Mouse (Mus musculus): ENCODE measurements around the gene Myzap.
"Not testable (repeated sequence)": the region's sequence is repeated elsewhere in the genome, so short reads cannot be mapped to it uniquely, and the experiment has no call there.

Gene Myzap

GRCm38 (mm10) chr9:71591938-71592548, at the start of gene Myzap:
TSS of gene Myzap (minus strand) at chr9:71592360.
- DNase-seq (ENCODE audit: low spot score) = peak; percentile 96

GRCm38 (mm10) chr9:71640361-71640927, 48.3 kb upstream of the Myzap start:
- no peak for DNase-seq (ENCODE audit: low spot score)

- DNase-seq (ENCODE audit: low spot score) = no peak
Measured at GRCm38 (mm10) chr9:71638198-71638597, 46.0 kb upstream of the Myzap start.

DNA sequence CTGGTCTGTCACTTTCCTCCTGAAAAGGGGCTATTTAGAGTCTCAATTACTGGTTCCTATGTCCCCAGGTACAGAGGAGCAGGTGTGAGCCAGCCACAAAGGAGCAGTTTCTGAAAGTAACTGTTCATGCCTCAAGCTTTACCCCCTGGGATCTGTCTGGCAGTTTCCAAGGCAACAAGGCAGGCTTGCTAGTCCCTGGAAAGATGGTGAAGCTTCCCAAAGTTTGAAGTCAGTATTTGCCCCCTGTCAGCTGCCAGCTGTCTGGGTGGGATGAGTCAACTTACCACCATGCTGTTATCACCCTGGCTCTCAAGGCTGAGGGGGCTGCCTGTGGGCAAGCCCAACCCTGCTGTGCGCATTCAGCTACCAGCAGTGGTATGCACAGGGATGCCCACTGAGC, 44.7 kb upstream of the Myzap start:
- no peak for DNase-seq (ENCODE audit: low spot score)

GRCm38 (mm10) chr9:71635627-71636026, 43.5 kb upstream of the Myzap start:
- DNase-seq (ENCODE audit: low spot score) = no peak

DNA sequence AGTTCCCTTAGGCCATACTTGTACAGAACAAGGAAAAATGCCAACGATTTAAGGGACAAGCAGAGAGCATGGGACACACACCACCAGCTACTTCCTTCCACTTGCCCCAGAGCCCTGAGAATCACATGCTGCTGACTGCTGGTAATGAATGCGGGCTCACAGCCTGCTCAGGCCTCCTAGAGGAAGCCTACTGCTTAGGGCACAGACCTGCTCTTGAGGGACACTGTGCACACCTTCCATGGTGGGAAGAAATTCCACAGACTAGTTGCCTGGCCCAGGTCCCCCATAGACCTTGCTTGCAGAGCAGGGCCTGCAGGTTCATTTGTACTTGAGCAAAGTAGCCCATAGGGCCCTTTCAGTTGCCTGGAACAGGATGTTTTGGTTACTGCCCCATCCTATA, 42.8 kb upstream of the Myzap start:
- DNase-seq (ENCODE audit: low spot score) = no peak

DNA sequence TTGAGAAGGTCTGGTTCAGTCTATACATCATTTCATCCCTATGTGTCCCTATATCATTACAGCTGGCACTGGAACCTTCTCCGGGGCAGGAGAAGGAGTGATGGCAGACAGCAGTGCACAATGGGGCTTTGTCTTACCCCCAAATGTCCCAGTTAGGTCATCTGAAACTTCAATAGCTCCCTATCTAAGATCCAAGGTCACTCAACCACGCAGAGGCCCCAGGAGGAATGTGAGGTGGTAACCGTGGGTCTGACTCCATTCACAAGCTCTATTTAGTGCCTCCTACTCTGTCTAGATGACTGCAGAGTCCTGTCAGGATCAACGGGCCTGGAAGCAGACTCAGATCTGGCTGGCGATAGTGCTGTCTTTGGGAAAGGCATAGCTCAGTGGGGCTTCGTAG, 36.8 kb upstream of the Myzap start:
- DNase-seq (ENCODE audit: low spot score) = no peak

DNA sequence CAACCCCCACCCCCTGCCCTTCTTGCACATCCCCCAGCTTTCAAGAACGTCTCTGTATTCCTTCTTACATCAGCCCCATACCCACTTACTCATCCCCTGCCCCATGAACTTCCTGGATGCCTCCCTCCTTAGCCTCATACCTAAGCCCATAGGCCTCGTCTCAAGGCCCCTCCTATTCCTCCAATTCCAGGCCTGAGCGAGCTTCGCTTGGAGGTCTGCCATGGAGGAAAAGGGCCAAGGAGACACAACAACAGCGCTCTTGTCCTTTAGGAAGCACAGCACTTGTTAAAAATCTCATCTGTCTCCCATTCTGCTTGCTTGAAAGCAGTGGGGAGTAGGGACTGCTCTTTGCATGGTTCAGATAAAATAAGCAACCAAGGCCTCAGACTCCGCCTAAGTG, 36.1 kb upstream of the Myzap start:
- DNase-seq (ENCODE audit: low spot score) = no peak

- DNase-seq (ENCODE audit: low spot score) = no peak
Measured at GRCm38 (mm10) chr9:71625961-71626360, 33.8 kb upstream of the Myzap start.

DNA sequence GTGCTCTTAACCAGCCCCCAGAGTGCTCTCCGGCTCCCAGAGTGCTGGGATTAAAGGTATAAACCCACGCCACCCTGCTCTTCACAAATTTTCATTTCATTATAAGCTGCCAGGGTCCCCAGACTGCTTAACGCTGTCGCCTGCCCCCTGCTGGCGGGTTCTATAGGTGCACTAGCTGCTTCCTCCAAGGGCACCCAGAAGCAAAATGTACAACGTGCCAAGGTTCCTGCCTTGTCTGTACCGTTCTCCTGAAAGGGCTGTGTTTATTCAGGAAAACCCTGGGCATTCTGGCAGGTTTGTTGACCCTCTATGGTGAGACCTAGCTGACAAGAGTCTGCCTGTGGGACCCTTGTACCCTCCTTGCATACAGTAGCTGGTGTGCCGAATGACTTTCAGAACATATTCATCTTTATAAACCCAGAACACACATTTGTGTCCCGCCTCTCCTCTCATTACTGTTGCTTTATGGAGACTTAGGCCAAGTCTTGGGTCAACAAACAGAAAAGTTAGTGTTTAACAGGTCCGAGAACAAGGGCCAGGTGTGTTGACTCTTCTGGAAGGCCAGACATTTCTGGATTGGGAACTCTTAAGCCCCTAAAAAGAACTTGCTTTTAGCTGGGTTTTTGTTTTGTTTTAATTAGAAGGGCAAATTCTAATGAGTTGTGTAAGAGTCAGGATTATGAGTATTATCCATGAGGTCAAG, 32.8 kb upstream of the Myzap start:
- DNase-seq (ENCODE audit: low spot score) = peak; percentile 75

DNA sequence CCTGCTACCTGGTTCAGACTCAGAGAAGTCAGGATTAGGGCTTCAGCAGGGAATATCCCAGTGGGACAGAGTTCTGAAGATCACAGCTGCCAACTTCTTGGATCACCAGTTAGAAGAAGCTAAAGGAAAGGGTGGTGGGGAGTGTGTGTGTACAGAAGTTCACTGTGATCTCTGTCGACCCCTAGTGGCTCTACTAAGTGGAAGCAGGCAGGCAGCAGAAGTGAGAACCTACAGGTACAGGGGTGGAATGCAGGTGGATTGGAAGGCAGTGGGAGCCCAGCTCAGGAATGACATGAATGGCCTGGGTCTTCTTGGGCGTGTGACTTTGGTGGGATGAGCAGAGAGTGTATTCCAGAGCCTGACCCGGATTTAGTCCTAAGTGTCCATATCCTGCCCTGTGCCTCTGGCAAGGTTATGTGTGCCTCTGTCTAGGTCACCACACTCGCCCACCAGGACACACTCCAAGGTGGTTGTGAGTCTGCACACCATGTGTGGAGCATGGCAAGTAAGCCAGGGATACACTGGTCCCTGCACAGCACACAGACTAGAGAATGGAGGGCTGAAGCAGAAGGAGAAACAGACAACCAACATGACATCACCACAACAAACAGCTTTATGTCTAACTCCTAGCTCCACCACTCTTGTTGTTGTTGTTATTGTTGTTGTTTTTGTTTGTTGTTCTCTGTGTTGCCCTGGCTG, 31.9 kb upstream of the Myzap start:
- peak; percentile 44 for DNase-seq (ENCODE audit: low spot score)

DNA sequence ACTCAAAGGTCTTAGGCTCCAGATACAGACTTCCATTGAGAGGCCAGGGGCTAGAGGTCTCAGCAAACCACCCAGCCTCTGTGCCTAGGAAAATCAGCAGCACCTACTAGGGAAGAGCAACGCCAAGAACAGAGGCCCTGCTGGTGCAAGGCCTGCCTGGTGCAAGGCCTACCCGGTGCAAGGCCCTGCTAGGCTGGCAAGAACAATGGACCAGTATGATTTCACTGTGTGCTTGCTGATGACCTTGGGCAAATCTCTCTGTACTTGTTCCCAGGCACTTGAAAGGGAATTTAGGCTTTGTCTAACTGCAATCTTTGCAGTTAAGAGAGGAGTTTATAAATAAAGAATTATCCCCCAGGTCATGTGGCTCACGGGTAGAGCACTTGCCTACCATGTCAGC, 30.4 kb upstream of the Myzap start:
- DNase-seq (ENCODE audit: low spot score) = no peak

- DNase-seq (ENCODE audit: low spot score) = no peak
Measured at GRCm38 (mm10) chr9:71621968-71622367, 29.8 kb upstream of the Myzap start.

- not testable (repeated sequence) for DNase-seq (ENCODE audit: low spot score)
Measured at GRCm38 (mm10) chr9:71620116-71620515, 28.0 kb upstream of the Myzap start.

GRCm38 (mm10) chr9:71617363-71617762, 25.2 kb upstream of the Myzap start:
- DNase-seq (ENCODE audit: low spot score) = peak; percentile 58

DNA sequence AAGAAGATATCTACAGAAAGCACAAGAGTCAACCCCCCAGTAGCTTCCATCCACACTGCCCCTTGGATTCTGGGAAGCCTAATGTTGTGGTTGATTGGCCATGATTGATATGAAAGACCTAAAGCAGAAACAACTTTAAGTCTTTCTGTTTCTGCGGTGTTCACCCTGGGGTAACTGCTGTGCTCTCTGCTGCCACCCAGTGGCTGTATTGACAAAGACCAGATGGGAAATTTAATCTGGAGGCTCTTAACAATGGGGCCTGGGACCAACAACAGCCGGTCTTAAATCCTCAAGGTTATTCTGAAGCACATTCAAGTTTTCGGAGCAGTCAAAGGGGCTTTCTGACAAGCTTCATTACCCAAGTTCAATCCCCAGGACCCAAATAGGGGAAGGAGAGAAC, 24.0 kb upstream of the Myzap start:
- DNase-seq (ENCODE audit: low spot score) = peak; percentile 86

DNA sequence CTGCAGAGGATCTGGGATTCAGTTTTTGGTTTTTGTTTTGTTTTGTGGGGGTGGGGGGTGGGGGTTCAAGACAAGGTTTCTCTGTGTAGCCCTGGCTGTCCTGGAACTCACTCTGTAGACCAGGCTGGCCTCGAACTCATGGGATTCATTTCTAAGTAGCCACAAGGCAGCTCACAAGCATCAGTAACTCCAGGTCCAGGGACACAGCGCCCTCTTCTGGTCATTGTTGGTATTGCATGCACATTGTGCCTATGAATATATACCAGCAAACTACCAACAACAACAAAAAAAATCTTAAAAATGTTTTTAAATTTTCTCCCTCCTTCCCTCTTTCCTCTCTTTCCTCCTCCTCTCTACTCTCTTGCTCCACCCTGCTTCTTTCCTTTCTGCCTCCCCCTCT, 22.5 kb upstream of the Myzap start:
- DNase-seq (ENCODE audit: low spot score) = peak; percentile 62

DNA sequence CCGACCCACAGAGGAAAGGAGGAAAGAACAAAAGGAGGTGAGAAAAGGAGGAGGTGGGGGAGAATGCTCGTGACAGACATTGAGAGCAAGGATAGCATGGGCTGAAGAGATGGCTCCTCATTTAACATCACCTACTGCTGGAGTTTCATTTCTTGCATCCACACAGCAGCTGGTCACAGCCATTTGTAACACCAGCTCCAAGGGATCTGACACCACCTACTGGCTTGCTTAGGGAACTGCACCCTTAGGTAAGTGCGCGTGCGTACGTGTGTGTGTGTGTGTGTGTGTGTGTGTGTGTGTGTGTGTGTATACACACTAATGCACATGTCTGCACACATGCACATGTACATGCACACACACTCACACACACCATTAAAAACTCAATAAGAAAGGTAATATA, 20.8 kb upstream of the Myzap start:
- DNase-seq (ENCODE audit: low spot score) = peak; percentile 22

DNA sequence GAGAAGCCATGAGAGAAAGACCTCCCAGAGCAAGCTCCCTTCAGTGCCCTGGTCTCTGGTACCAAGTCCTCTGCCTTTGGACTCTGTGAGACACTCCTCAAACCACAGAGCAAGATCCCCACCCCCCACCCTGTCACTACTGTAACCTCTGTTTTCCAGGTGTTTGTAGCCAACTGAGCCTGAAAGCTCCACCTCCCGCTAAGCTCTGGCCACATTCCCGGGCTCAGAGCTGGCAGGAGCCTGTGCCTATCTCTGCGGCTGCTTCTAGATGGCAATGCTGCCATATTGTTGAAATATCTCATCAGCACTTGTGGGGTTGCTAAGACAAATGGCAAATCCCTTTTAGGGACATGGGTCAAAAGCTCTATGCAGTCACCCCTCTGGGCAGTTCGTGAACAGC, 19.7 kb upstream of the Myzap start:
- DNase-seq (ENCODE audit: low spot score) = no peak

- peak; percentile 18 for DNase-seq (ENCODE audit: low spot score)
Measured at GRCm38 (mm10) chr9:71609010-71609409, 16.9 kb upstream of the Myzap start.

DNA sequence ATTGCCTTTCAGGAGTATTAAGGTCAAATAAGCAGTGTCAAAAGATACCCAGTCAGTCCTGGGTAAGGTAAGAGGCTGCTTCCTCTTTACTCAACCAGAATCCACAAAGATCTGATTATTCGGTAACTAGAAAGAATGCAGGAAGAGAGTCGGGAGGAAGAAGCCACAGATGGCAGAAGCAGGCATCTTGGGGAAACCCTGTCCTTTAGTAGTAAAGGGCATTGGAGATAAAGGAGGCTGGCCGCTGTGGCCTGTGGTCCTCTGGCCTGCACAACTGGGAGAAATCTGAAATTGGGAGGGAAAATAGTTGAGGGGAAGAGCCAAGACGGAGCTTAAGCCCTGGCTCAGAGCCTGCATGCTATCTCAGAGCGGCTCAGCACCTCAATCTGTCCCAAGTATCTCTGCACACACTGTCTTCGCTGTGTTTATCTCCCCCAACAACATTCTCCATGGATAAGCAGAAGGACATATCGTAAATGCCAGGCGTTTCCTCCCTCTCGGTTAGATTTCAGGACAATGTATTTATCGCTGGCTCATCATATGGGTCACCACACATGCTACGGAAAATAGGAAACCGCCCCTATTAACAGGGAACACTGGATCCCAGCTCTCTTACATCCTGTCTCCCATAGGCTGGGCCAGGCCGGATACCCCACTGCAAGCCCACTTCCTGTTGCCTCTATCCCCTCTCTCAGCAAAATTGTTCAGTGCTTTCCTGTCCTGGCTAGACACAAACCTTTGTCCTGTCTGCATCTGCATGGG, 14.3 kb upstream of the Myzap start:
- no peak for DNase-seq (ENCODE audit: low spot score)

GRCm38 (mm10) chr9:71604914-71605635, 12.9 kb upstream of the Myzap start:
- DNase-seq (ENCODE audit: low spot score) = no peak

All from urinary bladder, postnatal 14 days (tissue).